Mouse (Mus musculus) heart, embryonic 14.5 days (tissue): ENCODE data around the gene Nubp1. TPM values are rescaled to one million over a fixed set of nuclear protein-coding genes. Genes with fewer than 3 reads are reported as not detected.

Experiments used
- ATAC-seq: fragments of 200-750 bp; cut with Nextera tagmentation; 2 replicates; pipeline ENCODE4 v1.8.0; 2017; ENCODE audit warnings: low read depth, moderate TSS enrichment; ENCODE audit not compliant: insufficient number of reproducible peaks, insufficient read depth, low FRiP score
- H3K27ac ChIP-seq, 2 experiments: fragments of 200-500 bp in 1 of 2; fragments of 300-500 bp in 1 of 2; sonication (generic) in 1 of 2; replicated peaks in 1 of 2; 2 replicates each; pipeline ENCODE4 v1.5.1; 2012 to 2014; ENCODE audit warnings: low read depth in 2 of 2, low read length in 2 of 2, control low read depth in 1 of 2, mild to moderate bottlenecking in 1 of 2, mixed read lengths in 1 of 2; ENCODE audit not compliant: control insufficient read depth in 1 of 2, insufficient read depth in 1 of 2
- H3K27me3 ChIP-seq: fragments of 300-500 bp; sonication (generic); 2 replicates; pipeline ENCODE4 v1.6.1; 2014; ENCODE audit warnings: mild to moderate bottlenecking, low read length, control low read depth; ENCODE audit not compliant: control insufficient read depth, insufficient read depth
- H3K36me3 ChIP-seq: fragments of 300-500 bp; sonication (generic); 2 replicates; pipeline ENCODE4 v1.6.1; 2014; ENCODE audit warnings: mild to moderate bottlenecking, control low read depth, low read length, mixed read lengths; ENCODE audit not compliant: control insufficient read depth, insufficient read depth
- H3K4me1 ChIP-seq, 2 experiments: fragments of 200-500 bp in 1 of 2; fragments of 300-500 bp in 1 of 2; sonication (generic) in 1 of 2; 2 replicates each; pipeline ENCODE4 v1.6.1; 2012 to 2014; ENCODE audit warnings: low read length in 2 of 2, control low read depth in 1 of 2, mixed read lengths in 1 of 2; ENCODE audit not compliant: control insufficient read depth in 2 of 2, insufficient read depth in 2 of 2
- H3K4me2 ChIP-seq: fragments of 300-500 bp; sonication (generic); 2 replicates; pipeline ENCODE4 v1.6.1; 2014; ENCODE audit warnings: mild to moderate bottlenecking, low read length
- H3K4me3 ChIP-seq, 2 experiments: fragments of 200-500 bp in 1 of 2; fragments of 300-500 bp in 1 of 2; sonication (generic) in 1 of 2; 2 replicates each; pipeline ENCODE4 v1.5.1; 2012 to 2014; ENCODE audit warnings: low read length in 2 of 2, mild to moderate bottlenecking in 2 of 2, control low read depth in 1 of 2, low read depth in 1 of 2, moderate library complexity in 1 of 2; ENCODE audit not compliant: control insufficient read depth in 1 of 2, insufficient read depth in 1 of 2
- H3K9ac ChIP-seq: fragments of 300-500 bp; sonication (generic); 2 replicates; pipeline ENCODE4 v1.6.1; 2014; ENCODE audit warnings: mild to moderate bottlenecking, low read length
- H3K9me3 ChIP-seq: fragments of 300-500 bp; sonication (generic); 2 replicates; pipeline ENCODE4 v1.6.1; 2016; ENCODE audit warnings: low read length, control low read depth; ENCODE audit not compliant: control insufficient read depth
- WGBS: fragments of 180-500 bp; shearing (Covaris S2); extraction: QIAGEN DNeasy Blood & Tissue Kit; methylation state at CpG from one replicate; pipeline ENCODE4 v1.1.7; 2014; 5-methylcytosine and 5-hydroxymethylcytosine counted together
- polyA plus RNA-seq: library from polyadenylated mRNA; unstranded; fragments of >200 nt; fragmentation: Nextera tagmentation; extraction: Ambion mirVana; gene quantifications from 2 replicates; pipeline ENCODE4 v1.2.1, GENCODE M21; 2014

Nubp1 gene
- polyA plus RNA-seq, 1 experiment from 2014 or later, result 33.7 TPM

DNA sequence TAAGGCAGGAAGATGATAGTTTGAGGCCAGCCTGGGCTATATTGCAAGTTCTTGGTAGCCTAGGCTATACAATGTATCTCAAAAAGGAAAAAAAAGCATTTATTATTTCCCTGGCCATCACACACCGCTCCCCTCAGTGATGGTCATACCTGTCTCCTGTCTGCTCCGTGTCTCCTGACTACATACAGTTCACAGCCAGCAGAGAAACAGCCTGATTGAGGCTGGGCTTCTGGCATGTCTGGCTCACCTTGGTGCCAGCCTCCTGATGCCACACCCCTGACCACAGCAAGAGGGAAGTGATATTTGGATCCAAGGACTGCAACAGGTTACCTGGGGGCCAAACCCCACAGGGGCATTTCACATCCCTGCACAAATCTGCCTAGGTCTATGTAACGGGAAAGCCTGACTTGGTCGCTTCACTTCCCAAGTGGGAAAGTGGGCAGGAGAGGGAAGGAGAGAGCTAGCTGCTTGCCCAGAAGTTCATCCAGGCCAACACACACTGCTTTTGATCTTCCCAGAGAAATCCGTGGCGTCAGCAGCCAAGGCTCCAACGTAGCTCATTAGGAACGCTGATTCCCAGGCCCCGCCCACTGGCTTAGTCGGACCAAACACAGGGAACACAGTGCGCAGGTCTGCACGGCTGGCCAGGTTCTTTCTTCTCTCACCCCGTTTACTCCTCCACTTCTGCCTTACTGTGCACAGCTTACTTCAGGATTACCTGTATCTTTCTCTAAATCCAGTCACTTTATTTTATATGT, 37.3 kb upstream of the Nubp1 start:
- H3K27me3 ChIP-seq, result no peaks in the 10 kb centered on the region
- no peak overlapping the region for H3K27ac ChIP-seq
- no peaks in the 10 kb centered on the region for H3K36me3 ChIP-seq
- peak overlapping the region; percentile 34 for H3K9ac ChIP-seq
- peak; percentile 38; the same call in 1 of the 2 replicates for ATAC-seq
- H3K4me3 ChIP-seq, result peak overlapping the region in 1 of 2 experiments; percentile 6; a peak in 1 of 4 replicates
- WGBS, result 23% methylated on average over 13 of the region's 13 CpGs
- H3K4me1 ChIP-seq, result peaks cover 7 to 9% of the 10 kb centered on the region in 2 experiments
- no peaks in the 10 kb centered on the region for H3K9me3 ChIP-seq
- H3K4me2 ChIP-seq, result peak overlapping the region; percentile 62

DNA sequence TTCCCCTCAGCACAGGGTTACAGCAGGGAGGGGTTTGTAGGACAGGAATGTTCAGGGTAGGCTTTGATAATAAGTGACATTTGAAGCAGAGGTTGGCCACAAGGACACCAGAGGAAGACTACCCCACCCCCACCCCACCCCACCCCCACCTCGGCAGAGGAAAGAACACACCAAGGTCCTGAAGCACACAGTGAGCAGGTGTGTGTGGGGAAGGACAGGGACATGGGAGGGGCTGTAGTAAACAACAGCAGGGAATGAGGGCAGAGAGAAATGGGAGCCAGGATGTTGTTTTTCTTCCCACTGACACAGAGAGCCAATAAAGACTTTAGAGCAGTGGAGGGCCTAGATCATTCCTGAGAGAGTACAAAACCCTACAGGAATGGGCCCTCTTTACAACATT, 34.5 kb upstream of the Nubp1 start:
- 44% methylated on average over 1 of the region's 1 CpGs for WGBS
- no peak overlapping the region for H3K4me2 ChIP-seq

GRCm38 (mm10) chr16:10379531-10379930, 32.2 kb upstream of the Nubp1 start:
- Histone ChIP-seq H3K4me1 (peaks cover 0 to 5% of the 10 kb centered on the region in 2 experiments; a peak in 2 of 4 replicates), H3K9ac (no peak overlapping the region)
- WGBS, result 30% methylated on average over 2 of the region's 2 CpGs

More for the DNA sequence above, 34.5 kb upstream of the Nubp1 start:
- H3K27ac ChIP-seq, result no peak overlapping the region
- peaks cover 0 to 4% of the 10 kb centered on the region in 2 experiments; a peak in 2 of 4 replicates for H3K4me1 ChIP-seq
- H3K27me3 ChIP-seq, result no peaks in the 10 kb centered on the region
- no peak for ATAC-seq
- H3K4me3 ChIP-seq, result no peak overlapping the region
- no peak overlapping the region for H3K9ac ChIP-seq
- no peaks in the 10 kb centered on the region for H3K9me3 ChIP-seq
- no peaks in the 10 kb centered on the region for H3K36me3 ChIP-seq

DNA sequence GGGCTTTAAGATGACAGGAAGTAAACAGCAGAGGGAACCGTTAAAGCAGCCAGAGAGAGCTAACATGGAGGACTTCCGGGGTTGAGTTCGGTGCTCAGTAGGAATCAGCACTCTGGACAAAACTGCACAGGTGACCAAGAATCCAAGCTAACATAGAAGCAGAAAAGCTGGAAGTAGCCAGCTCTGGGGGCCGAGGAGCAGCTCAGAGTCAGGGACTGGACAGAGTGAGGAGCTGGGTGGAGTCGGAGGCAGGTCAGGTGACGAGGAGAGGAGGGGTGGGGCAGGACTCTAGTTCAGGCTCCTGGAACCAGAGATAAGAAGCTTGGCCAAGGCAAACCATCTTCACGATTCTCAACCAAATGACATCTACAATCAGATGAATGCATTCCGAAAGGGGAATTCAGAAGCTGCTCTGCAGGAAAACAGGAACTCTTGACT, 27.7 kb upstream of the Nubp1 start:
- peak overlapping the region; percentile 2 to 18; a peak in 2 of 4 replicates for H3K4me3 ChIP-seq
- H3K9me3 ChIP-seq, result no peaks in the 10 kb centered on the region
- ATAC-seq, result no peak
- H3K27me3 ChIP-seq, result no peaks in the 10 kb centered on the region
- no peak overlapping the region for H3K9ac ChIP-seq
- H3K36me3 ChIP-seq, result no peaks in the 10 kb centered on the region
- WGBS, result 27% methylated on average over 8 of the region's 8 CpGs
- H3K4me2 ChIP-seq, result peak overlapping the region; percentile 50
- peaks cover 0 to 4% of the 10 kb centered on the region in 2 experiments; a peak in 2 of 4 replicates for H3K4me1 ChIP-seq
- H3K27ac ChIP-seq, result no peak overlapping the region

More at GRCm38 (mm10) chr16:10379531-10379930, 32.2 kb upstream of the Nubp1 start:
- H3K27ac ChIP-seq, result no peak overlapping the region
- no peak for ATAC-seq
- H3K36me3 ChIP-seq, result no peaks in the 10 kb centered on the region
- H3K4me3 ChIP-seq, result no peak overlapping the region
- H3K4me2 ChIP-seq, result no peak overlapping the region
- no peaks in the 10 kb centered on the region for H3K9me3 ChIP-seq
- H3K27me3 ChIP-seq, result no peaks in the 10 kb centered on the region

DNA sequence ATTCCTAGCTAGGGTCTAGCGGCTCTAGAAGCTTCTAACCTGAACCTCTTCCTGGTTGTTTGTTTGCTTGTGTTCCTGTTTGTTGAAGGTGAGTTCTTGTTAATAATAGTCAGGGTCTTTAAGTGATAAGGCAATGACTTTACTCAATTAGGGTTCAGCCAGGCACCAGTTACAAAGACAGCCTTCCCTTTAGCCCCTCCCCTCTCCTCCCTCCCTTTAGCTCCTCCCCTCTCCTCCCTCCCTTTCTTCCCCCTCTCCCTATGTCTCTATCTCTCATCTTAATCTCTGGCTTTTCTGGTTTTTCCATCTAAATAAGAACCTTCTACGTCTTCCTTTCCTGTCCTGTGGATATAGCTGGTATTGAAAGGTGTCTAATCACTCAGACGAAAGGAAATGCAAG, 27.2 kb upstream of the Nubp1 start:
- no peaks in the 10 kb centered on the region for H3K27me3 ChIP-seq
- H3K4me3 ChIP-seq, result 0 out of 4 replicates have a peak overlapping the region, but pooled peaks of 1 of the 2 experiments have one; percentile 18
- H3K27ac ChIP-seq, result no peak overlapping the region
- no peak for ATAC-seq
- H3K4me2 ChIP-seq, result peak overlapping the region; percentile 50
- WGBS, result 63% methylated on average over 3 of the region's 3 CpGs
- no peaks in the 10 kb centered on the region for H3K36me3 ChIP-seq
- no peak overlapping the region for H3K9ac ChIP-seq
- H3K9me3 ChIP-seq, result no peaks in the 10 kb centered on the region
- peaks cover 0 to 2% of the 10 kb centered on the region in 2 experiments; a peak in 1 of 4 replicates for H3K4me1 ChIP-seq

DNA sequence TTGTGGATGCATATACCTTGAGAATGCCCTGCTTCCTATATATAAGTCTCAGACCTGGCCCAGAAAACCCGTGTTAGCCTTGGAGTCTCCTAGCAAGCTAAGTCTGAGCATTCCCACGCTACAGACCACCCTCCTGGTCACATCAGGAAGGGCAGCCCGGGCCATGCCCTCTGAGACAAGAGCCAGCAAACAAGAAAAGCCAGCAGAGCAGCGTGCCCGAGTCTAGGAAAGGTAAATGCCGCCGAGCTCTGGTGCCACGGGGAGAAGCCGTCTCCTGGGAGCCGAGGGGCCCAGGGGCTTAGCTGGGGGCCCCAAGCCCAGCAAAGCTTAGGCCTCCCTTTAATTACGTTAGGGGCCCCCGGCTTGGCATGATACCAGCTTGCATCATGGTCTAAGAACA, 26.5 kb upstream of the Nubp1 start:
- no peak overlapping the region for H3K4me3 ChIP-seq
- H3K4me2 ChIP-seq, result no peak overlapping the region
- H3K9me3 ChIP-seq, result no peaks in the 10 kb centered on the region
- H3K9ac ChIP-seq, result no peak overlapping the region
- WGBS, result 84% methylated on average over 12 of the region's 12 CpGs
- no peaks in the 10 kb centered on the region for H3K27me3 ChIP-seq
- H3K36me3 ChIP-seq, result no peaks in the 10 kb centered on the region
- no peak overlapping the region for H3K27ac ChIP-seq
- no peak for ATAC-seq
- H3K4me1 ChIP-seq, result peaks cover 0 to 2% of the 10 kb centered on the region in 2 experiments; a peak in 1 of 4 replicates

DNA sequence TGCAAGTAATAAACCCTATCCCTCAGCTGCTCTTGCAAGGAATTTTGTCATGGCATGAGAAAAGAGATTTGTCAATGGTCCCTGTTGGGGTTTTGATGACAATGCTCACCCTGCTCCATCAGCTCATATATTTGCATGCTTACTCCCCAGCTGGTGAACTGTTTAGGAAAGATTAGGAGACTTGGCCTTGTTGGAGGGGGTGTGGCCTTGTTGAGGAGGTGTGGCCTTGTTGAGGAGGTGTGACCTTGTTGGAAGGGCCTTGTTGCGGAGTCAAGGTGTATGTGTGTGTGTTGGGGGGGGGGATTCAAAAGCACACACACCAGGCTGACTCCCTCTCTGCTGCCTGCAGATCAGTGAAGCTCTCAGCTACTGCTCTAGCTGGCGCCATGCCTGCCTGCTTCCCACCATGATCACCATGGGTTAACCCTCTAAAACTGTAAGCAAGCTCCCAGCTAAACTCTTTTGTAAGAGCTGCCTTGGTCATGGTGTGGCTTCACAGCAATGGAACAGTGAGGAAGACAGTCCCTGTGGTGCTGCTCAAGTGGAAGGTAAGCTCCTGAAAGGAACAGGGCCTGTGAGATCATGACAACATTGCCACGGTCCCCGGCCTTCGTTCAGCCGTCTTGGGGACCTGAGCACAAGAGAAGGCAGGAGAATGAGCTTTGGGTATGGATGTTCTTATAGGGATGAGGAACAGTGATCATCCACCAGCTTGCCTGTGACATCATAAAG, 22.9 kb upstream of the Nubp1 start:
- no peaks in the 10 kb centered on the region for H3K36me3 ChIP-seq
- no peak for ATAC-seq
- H3K27me3 ChIP-seq, result no peaks in the 10 kb centered on the region
- WGBS, result 85% methylated on average over 6 of the region's 6 CpGs
- peaks cover 0 to 2% of the 10 kb centered on the region in 2 experiments; a peak in 1 of 4 replicates for H3K4me1 ChIP-seq
- no peak overlapping the region for H3K4me2 ChIP-seq
- H3K27ac ChIP-seq, result no peak overlapping the region
- no peak overlapping the region for H3K4me3 ChIP-seq
- 0 out of 2 replicates have a peak, but pooled peaks cover 3% of the 10 kb centered on the region for H3K9me3 ChIP-seq
- H3K9ac ChIP-seq, result no peak overlapping the region
